Mouse (Mus musculus): ENCODE results near the gene Hes7. TPM values are rescaled to one million over a fixed set of nuclear protein-coding genes. Genes with fewer than 3 reads are reported as not detected.

The Hes7 gene
- total RNA-seq, 2 experiments from 2014 or later: 0.15 TPM; not detected in 1

DNA sequence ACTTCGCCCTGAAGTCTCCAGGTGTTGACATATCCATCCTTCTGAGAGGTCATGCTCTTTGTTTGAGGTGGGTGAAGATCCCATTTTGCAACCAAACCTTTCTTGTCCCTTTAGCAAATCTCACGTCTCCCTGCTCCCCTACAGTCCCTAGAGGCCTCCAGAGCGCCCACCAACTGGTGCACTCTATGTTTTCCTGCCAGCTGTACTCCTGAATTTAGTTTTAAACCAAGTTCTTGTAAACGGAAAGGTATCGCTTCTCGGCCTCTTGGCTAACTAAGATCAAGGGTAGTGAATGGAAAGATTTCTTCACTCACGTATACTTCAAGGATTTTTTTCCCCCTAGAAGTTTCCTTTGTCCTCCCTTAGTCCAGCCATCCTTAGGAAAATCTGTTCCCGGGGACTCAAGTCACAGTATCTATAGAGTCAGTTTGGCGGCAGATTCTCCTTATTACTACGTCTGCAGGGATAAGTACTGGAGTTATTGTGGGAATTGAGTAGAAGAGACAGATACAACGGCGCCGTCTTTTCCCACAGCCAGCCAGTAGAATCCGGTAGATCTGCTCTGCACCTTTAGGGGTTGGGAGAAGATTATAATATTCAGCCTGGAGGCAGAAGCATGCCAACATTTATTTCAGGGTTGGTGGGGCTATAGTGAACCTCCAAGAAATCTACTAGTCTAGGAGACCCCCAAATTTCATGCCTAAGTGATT is 603 bp upstream of the Hes7 start:
- no peak for DNase-seq

DNA sequence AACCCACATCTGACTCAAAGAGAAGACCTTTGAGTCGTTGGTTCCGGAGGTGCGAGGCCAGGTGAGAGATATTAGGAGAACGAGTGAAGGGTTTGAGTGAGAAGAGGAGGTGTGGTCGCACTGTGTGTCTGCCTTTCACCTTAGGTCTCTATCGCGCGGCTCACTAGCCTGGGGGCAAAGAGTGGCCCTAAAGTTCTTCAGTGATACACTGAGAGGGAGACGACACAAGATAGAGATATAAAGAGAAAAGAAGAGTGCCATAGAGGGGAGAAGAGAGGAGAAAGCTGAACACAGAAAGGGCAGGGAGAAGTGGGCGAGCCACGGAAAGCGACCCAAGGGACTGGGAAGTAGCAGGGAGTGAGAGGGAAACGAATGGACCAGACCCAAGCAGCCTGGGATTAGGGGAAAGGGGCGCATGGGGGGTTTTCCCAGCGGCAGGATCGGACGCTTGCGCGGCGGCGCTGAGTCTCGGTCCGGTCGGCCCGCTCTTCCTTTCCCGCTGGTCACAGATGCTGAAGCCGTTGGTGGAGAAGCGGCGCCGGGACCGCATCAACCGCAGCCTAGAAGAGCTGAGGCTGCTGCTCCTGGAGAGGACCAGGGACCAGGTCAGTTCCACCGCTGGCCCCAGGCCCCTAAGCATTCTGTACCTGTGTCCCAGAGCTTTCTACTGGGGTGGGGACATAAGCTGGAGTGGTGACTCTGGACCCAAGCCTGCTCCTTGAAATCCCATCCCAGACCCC is 967 bp downstream of the Hes7 start:
- peak; percentile 53 to 69 for DNase-seq

DNA sequence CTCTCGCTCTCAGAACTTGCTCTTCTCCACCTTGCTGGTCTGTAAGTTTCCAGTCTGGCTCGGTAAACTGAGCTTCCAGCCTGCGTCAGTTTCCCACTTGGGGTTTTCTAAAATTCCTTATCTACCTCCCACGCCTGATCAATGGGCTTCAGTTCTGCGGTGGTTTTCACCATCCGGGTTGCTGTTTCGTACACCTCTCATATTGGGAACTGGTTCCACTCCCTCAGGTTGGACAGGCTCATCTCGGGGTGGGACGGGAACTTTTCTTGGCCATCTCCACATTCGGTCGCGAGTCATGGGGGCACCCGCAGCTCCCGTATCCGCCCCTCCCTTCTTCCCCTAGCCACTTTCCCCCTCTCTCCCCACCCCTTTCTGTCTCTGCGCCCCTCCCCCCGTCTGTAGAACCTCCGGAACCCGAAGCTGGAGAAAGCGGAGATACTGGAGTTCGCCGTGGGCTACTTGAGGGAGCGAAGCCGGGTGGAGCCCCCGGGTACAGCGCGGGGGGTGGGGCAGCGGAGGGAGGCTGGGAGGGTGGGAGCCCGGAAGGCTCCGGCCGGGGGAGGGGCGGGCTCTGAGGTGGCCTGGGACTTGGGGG is 1.6 kb downstream of the Hes7 start:
- no peak for DNase-seq

DNA sequence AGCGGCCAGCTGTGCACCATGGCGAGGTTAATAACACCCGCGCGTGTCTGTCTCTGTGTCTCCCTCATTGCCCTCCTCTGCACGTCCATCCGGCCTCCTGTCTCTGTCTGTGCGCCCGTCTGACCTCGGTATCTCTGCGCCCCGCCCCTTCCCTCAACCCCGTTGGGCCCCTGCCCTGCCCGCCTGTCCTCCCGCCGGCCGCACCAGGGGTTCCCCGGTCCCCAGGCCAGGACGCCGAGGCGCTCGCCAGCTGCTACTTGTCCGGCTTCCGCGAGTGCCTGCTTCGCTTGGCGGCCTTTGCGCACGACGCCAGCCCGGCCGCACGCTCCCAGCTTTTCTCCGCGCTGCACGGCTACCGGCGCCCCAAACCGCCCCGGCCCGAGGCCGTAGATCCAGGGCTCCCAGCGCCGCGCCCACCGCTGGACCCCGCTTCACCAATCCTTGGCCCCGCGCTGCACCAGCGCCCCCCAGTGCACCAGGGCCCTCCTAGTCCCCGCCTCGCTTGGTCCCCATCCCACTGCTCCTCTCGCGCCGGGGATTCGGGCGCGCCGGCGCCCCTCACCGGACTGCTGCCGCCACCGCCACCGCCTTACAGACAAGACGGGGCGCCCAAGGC is 2.2 kb downstream of the Hes7 start, which contains the start of gene 9130213A22Rik:
9130213A22Rik (minus strand) TSS at position 254 of the 616 bp plus-strand sequence.
- peak; percentile 92 to 94 for DNase-seq

DNA sequence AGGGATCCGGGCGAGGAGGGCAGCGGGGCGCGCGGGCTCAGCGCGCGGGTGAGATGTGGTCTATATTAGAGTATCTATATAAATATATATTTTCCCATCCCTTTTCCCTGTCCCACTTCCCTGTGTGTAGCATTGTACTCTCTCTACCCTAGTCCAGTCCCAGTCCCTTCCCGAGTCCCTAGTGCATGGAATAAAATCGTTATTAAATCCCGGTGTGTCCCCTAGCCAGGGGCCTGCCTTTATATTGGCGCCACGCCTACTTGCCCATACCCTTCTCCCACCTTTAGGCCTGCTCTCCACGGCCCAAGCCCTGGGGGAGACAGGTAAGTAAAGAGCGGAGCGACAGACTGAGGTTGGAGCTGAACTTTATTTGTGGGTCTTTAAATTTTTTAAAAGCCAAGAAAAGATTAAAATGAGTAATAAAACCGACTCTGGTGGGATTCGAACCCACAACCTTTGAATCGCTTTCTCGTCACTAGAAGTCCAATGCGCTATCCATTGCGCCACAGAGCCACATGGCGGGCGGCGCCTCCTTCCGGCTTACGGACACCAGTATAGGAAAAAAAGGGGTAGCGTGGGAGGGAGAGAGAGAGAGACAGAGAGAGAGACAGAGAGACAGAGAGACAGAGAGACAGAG is 3.0 kb downstream of the Hes7 start:
- DNase-seq: peak; percentile 92 to 95

DNA sequence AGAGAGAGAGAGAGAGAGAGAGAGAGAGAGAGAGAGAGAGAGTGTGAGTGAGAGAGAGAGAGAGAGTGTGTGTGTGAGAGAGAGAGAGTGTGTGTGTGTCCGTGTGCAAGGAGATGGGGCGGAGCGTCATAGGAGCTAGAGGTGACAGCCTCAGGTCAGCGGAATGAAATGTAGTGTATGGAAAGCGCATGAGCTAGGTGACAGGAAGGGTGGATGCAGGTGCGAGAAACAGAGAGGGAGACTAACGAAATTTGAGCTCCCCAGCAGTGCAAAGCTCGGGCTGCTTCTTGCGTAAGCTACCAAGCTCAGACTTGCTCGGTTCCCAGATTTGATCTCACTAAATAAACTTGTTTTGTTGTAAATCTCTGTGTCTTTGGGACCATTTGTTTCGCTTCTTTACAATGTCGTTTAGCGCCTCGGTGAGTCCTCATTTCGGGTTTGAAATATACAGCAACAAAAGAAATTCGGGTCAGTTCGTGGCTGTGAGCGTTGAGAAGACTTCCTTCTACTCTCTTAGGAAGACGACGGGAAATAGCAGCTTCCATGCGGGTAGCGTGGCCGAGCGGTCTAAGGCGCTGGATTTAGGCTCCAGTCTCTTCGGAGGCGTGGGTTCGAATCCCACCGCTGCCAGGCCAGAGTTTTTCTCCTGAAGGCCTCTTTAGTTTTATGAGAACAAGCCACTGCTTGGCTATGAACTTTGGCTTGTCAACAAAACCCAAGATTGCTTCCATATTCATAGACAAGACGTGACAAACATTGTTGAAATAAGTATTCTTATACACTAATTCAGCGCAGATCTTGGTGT is 3.7 kb downstream of the Hes7 start:
- peak; percentile 92 to 96 for DNase-seq

DNA sequence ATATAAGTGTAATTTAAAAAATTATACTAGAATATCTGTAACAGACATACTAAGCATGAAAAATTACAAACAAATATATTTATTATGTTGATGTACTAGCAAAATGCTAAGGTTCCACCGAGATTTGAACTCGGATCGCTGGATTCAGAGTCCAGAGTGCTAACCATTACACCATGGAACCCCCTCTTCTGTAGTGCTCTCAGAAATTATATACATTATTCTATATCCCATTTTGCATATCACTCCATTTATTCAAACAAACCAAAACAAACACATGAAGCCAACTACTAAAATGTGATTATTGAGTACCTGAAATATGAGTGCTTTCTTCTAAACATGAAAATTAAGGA is 4.3 kb downstream of the Hes7 start:
- peak; percentile 69 to 90 for DNase-seq

DNA sequence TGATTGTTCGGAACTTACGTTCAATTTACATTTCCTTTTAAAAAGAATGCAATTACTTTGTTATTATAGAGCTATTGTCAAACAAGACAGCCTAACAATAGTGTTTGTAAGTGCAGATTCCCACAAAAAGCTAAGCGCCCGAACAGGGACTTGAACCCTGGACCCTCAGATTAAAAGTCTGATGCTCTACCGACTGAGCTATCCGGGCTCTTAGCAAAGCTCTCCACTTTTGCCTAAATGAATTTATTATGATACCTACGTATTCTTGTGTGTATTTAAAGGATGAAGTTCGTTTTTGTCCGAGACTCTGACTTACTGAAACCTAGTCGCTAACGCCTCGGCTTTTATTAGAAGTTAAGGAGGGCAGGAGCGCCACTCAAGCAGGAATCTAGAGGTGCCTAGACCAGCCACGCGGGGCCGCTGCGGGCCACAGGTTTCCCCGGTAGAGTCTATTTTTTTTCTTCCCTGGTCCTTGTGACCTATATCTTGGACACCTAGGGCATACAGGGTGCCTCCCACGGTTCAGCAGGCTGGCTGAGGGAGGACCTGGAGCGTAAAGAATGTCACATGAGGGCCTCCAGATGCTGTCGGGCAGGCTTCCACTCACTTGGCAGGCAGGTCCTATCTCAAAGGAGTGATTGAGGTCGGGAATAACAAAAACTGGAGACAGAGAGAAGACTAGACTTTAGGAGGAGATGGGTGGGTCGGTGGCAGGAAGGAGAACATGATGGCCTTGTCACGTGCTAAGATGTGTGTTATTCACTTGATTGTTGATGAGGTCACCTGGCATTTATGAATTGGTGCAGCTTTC is 5.0 kb downstream of the Hes7 start:
- peak; percentile 85 to 92 for DNase-seq

DNA sequence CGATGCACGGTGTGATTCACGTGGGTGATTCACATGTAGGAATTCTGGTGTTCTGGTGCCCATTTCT is 5.5 kb downstream of the Hes7 start, which contains the start of gene Aloxe3:
Aloxe3 (plus strand) TSS at position 45 of the 67 bp plus-strand sequence.
- DNase-seq: no peak

DNA sequence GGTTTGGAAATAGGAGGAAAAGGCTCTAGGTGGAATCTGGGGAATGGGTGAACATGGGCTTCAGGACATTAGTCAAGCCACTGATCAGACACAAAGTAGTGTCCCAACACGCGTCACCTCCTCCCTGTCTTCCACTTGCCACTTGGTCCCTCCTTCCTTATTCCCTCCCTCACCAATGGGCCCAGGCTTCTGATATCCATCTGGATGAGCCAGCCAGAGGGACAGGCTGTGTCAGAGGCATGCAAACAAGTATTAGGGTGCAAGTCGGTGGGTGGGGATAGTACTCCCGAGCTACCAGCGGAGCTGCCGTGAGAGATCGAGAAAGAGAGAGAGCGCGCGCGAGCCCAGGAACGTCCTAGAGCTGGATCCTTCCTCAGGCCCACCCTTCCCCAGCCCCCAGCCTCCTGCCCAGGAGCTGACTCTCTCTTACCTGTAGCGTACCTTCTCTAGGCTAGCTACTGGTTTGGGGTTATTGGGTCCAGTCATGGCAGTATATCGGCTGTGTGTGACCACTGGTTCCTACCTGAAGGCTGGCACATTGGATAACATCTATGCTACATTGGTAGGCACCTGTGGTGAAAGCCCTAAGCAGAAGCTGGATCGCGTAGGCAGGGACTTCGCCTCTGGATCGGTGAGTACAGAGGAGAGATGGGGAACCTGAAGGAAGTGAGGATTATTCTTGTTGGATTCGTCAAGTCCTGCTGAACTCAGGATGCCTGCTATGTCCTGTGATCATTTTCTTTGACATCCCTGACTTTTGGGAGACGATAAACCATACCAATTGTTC is 5.9 kb downstream of the Hes7 start:
- DNase-seq: no peak

DNA sequence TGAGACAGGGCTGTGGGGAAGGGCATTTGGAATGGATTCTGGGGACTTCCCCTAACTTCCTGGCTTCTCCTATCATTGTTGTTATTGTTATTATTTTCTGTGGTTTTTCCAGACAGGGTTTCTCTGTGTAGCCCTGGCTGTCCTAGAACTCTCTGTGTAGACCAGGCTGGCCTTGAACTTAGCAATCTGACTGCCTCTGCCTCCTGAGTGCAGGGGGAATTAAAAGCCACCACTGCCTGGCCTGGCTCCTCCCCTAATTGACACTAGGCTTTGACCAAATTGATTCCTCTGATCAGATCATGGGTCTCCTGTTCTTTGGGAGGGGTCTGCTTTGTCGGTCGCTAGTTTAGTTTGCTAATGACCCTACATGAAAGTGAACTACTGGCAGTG is 6.5 kb downstream of the Hes7 start:
- no peak for DNase-seq

DNA sequence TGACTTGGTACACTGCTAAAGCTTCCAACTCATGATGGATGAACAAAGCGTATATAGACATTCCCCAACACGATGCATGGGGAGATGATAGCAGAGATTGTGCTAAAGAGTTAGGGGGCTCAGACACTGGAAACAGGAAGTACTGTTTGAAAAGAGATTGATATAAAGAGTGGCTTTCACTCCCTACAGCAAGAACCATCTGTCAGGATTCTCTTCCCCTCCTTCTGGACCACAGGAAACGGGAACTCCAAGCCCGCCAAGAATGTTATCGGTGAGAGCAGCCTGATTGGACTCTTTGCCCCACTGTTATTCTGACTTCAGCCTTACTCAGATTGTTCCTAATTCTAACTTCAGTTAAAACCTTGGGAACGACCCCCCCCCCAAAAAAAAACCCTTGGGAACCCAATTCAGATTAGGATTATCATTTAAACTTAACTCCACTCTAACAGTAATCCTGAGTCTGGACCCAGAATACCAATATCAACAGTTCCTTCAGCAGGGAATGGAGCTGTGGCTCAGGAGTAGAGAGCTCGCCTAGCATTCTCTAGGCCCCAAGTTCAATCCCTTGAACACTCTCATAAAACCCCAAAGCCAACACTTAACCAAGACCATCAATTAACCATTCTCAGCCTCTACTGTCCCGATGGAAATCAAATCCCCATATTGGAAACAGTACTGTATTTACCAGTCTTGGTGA is 8.4 kb downstream of the Hes7 start:
- DNase-seq: no peak

DNA sequence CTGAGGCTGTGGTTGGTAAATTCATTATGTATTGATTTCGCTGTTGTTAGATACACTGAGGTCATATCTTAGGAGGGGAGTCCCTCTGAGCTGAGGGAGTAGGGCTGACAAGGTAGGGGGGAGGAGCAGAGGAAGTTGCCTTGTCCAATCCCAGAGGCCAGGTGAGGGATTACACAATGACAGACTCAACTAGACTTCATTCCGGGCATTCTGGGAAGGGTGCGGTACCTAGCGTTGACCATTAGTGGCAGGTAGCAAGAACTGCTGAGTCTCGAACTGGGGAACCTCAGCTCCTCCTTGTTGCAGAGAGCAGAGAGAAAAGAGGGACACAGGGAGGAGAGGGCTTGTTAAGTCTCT is 13.3 kb downstream of the Hes7 start:
- no peak for DNase-seq

DNA sequence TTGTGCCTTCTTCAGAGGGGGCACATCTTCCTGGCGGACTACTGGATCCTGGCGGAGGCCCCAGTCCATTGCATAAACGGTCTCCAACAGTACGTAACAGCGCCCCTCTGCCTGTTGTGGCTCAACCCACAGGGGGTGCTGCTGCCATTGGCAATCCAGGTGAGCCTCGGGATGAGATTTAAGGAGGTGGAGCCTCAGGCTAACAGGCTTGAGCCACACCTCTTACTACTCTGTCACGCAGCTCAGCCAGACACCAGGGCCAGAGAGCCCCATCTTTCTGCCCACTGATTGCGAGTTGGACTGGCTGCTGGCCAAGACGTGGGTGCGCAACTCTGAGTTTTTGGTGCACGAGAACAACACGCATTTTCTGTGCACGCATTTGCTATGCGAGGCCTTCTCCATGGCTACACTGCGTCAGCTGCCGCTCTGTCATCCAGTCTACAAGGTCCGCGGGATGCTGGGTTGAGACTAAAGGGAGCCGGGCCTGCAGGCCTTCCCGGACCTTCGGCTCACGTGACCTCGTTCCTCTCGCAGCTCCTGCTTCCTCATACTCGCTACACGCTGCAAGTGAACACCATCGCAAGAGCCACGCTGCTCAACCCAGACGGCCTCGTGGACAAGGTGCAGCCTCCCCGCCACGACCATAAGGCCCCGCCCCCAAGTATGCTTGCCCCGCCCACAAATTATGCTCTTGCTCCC is 13.9 kb downstream of the Hes7 start:
- DNase-seq: peak; percentile 39 to 69

DNA sequence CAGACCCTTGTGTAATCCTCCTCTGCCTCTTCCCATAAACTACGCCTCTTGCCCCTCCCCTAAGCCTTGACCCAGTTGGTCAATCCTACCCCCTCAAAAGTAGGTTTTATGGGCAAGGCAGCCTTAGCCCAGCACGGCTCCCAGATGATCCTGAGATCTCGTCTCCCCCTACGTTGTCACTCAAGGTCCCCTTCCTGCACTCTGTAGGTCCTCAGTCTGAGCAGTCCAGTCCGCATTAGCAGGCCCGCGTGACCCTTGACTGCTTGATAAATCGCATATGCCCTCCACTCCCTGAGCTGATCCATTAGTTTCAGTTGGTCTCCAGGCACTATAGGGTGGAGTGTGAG is 14.4 kb downstream of the Hes7 start:
- no peak for DNase-seq

DNA sequence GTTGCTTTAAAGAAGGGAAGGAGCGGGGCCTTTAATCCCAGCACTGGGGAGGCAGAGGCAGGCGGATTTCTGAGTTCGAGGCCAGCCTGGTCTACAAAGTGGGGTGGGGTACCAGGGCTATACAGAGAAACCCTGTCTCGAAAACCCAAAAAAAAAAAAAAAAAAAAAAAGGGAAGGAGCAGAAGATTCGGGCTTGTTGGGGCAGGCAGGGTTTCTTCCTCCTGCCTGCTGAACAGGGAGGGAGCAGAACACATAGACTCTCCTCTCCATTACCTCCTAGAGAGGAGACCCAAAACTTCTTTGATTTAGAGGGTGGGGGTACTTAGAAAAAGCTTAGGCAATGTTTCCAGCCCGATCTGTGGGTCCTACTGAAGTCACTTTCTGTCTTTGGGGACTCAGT is 15.2 kb downstream of the Hes7 start:
- DNase-seq: no peak

DNA sequence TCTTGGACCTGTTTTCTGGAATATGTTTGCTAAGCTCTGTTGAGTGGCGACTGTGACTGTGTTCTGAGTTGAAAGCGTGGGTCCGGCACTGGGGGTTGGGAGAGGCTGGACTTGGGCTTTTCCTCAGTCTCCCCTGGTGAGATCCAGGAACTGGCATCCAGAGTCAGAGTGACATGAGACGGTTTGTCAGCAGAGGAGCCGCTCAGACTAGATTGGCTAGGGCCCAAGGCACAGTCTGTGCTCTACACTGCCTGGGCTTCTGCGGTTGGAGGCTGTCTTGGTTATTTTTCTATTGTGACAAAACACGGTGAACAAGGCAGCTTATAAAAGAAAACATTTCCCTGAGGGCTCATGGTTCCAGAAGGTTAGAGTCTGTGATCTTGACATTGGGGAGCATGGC is 27.3 kb downstream of the Hes7 start:
- DNase-seq: no peak

DNA sequence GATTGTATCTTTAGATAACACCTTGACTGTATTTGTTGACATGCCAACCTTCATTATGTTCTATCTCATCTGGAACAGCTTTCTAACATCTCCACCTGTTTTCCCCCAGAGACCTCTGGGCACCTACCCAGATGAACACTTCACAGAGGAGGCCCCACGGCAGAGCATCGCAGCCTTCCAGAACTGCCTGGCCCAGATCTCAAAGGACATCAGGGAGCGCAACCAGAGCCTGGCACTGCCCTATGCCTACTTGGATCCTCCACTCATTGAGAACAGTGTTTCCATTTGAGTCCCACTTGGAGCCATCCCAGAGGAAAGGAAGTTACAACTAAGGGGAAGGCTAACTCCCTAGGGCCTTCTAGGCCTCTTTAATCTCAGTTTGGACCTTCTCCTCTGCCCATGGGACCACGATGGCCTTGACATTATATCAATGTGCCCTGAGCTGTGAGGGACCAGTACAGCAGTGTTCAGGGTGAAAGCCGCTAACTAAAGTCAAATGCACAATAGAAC is 28.3 kb downstream of the Hes7 start:
- DNase-seq: no peak

DNA sequence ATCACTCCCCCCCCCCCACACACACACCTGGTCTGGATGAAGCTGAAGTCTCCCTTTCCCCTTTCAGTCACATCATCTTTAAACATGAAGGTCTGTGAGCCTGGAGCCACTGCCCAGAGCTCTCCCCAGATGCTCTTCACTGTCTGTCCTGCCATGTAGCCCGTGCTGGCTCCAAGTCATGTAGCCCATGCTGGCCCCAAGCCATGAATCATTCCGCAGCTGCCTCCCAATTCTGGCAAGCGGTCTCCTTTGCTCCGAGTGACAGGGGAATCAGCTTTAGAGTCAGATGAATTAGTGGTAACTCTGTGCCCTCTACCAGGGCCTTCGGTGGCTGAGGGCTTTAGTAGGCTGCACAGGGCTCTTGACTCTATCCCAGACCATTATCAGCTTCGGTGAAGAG is 29.5 kb downstream of the Hes7 start:
- no peak for DNase-seq

Data from heart, adult 18-20 months (tissue).